Mouse (Mus musculus) liver, postnatal 0 days (tissue): Measurements from ENCODE around the gene Gm9945.

Experiments used
- CTCF ChIP-seq: sonication (generic); IDR thresholded peaks from 2 replicates; pipeline ENCODE4 v1.5.1; 2016; ENCODE audit warnings: antibody characterized with exemption, low read depth
- EP300 ChIP-seq: IDR thresholded peaks from 2 replicates; pipeline ENCODE4 v1.6.1; 2016; ENCODE audit warnings: antibody characterized with exemption, low read depth, mild to moderate bottlenecking

DNA sequence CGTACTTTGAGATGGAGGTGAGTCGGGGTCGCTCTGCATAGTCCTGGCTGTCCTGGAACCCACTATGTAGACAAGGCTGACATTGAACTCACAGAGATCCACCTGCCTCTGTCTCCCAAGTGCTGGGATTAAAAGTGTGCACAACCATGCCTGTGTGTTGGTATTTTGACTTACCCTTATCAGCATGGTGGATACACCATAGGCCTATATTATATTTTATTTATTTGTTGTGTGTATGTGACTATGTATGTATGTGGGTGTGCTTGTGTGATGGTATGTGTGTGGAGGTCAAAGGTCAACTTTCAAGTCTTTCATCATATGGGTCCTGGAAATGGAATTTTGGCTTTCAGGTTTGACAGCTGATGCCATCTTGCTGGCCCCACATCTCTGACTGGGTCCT is 42.4 kb downstream of the Gm9945 start:
- no peak for TF ChIP-seq CTCF
- no peak for TF ChIP-seq EP300
